Mouse (Mus musculus) subcutaneous adipose tissue, adult 2 months (tissue): ENCODE data around the gene Klk1b16. TPM values are rescaled to one million over a fixed set of nuclear protein-coding genes. Genes with fewer than 3 reads are reported as not detected.

Experiments used
- polyA plus RNA-seq: library from polyadenylated mRNA; depleted of rRNA; stranded (reverse); fragments of >200 nt; gene quantifications from 2 replicates; pipeline ENCODE4 v1.2.3, GENCODE M21; 2012; ENCODE audit warnings: low replicate concordance; rRNA removed

Klk1b16 gene
- polyA plus RNA-seq, result not detected in 2 replicates

DNA sequence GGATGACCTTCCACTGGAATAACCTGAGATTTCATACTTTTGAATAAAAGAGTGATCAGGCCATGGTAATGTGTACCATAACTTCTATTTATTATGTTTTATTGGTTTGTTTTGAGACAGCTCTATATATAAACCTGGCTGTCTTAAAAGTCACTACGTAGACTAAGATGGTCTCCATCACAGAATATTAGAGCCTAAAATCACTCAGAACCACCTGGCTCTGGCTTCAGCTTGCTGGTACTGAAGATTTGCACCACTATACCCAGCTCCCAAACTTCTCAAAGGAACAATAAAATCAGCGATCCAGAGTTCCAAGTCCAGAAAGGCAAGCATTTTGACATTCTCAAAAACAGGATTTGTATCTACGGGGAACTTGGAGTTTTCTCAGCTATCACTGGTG, at the start of gene Klk1b16:
Gene Klk1b16, plus strand, starts transcription at position 301 of the 400 bp plus-strand sequence.

DNA sequence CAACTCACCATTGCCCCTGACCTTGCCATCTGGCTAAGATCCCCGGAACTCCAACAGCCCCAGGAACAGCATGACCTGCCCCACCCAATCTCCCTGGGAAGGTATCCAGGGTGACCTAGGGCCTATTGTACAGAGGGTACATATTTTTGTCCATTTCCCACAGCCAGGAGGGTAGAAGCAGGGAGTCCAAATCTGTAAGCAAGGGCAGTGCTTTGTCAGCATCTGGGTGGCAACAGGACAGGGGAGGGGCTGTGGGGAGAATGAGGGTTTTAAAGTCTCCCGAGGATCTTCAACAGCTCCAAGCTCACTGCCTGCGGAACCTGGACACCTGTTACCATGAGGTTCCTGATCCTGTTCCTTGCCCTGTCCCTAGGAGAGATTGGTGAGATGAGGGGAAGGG, 34.5 kb upstream of the Klk1b16 start, which contains the start of gene Klk1b21:
Gene Klk1b21, plus strand, starts transcription at position 301 of the 400 bp plus-strand sequence.

DNA sequence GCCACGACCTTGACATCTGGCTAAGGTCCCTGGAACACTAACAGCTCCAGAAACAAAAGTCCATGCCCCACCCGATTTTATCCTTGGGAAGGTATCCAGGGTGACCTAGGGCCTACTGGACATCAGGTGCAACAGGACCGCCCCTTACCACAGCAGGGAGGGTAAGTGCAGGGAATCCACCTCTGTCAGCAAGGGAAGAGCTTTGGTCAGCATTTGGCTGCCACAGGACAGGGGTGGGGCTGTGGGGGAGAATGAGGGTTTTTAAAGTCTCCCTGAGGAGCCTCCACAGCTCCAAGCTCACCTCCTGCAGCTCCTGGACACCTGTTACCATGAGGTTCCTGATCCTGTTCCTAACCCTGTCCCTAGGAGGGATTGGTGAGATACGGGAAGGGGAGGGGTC, 24.2 kb upstream of the Klk1b16 start, which contains the start of gene Klk1b22:
Gene Klk1b22, plus strand, starts transcription at position 301 of the 400 bp plus-strand sequence.

DNA sequence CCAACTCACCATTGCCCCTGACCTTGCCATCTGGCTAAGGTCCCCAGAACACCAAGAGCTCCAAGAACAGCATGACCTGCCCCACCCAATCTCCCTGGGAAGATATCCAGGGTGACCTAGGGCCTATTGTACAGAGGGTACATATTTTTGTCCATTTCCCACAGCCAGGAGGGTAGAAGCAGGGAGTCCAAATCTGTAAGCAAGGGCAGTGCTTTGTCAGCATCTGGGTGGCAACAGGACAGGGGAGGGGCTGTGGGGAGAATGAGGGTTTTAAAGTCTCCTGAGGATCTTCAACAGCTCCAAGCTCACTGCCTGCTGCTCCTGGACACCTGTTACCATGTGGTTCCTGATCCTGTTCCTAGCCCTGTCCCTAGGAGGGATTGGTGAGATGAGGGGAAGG, 51.4 kb downstream of the Klk1b16 start, which contains the start of gene Klk1b24:
Gene Klk1b24, plus strand, starts transcription at position 301 of the 400 bp plus-strand sequence.

Other genes starting within 250 kb of the Klk1b16 start
- gene Klk15, start 203.0 kb upstream of the Klk1b16 start, polyA plus RNA-seq, result not detected in 2 replicates
- gene Klk1b8, start 186.1 kb upstream of the Klk1b16 start, polyA plus RNA-seq, result not detected in 2 replicates
- gene Klk1b1, start 170.0 kb upstream of the Klk1b16 start, polyA plus RNA-seq, result not detected in 2 replicates
- gene Klk1b9, start 160.7 kb upstream of the Klk1b16 start, polyA plus RNA-seq, result not detected in 2 replicates
- not detected in 2 replicates for gene Klk1b11, start 140.9 kb upstream of the Klk1b16 start, polyA plus RNA-seq
- not detected in 2 replicates for gene Klk1b26, start 124.6 kb upstream of the Klk1b16 start, polyA plus RNA-seq
- 0.19 and 0.28 TPM in 2 replicates for gene Klk1b27, start 84.5 kb upstream of the Klk1b16 start, polyA plus RNA-seq
- not detected in 2 replicates for gene Klk1b21, start 34.4 kb upstream of the Klk1b16 start, polyA plus RNA-seq
- not detected in 2 replicates for gene Klk1b22, start 24.1 kb upstream of the Klk1b16 start, polyA plus RNA-seq
- not detected in 2 replicates for gene Klk1b24, start 51.5 kb downstream of the Klk1b16 start, polyA plus RNA-seq
- not detected in 2 replicates for gene Klk1b3, start 61.4 kb downstream of the Klk1b16 start, polyA plus RNA-seq
- gene Klk1b4, start 70.7 kb downstream of the Klk1b16 start, polyA plus RNA-seq, result not detected in 2 replicates
- not detected in 2 replicates for gene Klk1b5, start 79.2 kb downstream of the Klk1b16 start, polyA plus RNA-seq
- 0.50 and 2.1 TPM in 2 replicates for gene Klk1, start 88.6 kb downstream of the Klk1b16 start, polyA plus RNA-seq
- not detected in 2 replicates for gene Gm36864, start 99.4 kb downstream of the Klk1b16 start, polyA plus RNA-seq
- gene 1700028J19Rik, start 109.9 kb downstream of the Klk1b16 start, polyA plus RNA-seq, result 1.2 and 1.4 TPM in 2 replicates
- 57.6 and 167 TPM in 2 replicates for gene 2410002F23Rik, start 110.0 kb downstream of the Klk1b16 start, polyA plus RNA-seq
- not detected in 2 replicates for gene Acp4, start 120.6 kb downstream of the Klk1b16 start, polyA plus RNA-seq
- gene Gm15517, start 124.7 kb downstream of the Klk1b16 start, polyA plus RNA-seq, result 1.4 TPM in 1 of 2 replicates, not detected in the other
- gene Clec11a, start 170.1 kb downstream of the Klk1b16 start, polyA plus RNA-seq, result 5.1 and 8.4 TPM in 2 replicates
- 0.39 and 2.3 TPM in 2 replicates for gene Shank1, start 173.5 kb downstream of the Klk1b16 start, polyA plus RNA-seq
- 4.7 and 5.8 TPM in 2 replicates for gene Syt3, start 247.3 kb downstream of the Klk1b16 start, polyA plus RNA-seq
- gene 1700008O03Rik, start 249.1 kb downstream of the Klk1b16 start, polyA plus RNA-seq, result 0.24 and 1.2 TPM in 2 replicates